Mouse (Mus musculus) lung, adult 2 months (tissue): ENCODE measurements around the gene Map4k5.

ENCODE experiments used
- CTCF ChIP-seq: fragments of 200-500 bp; IDR thresholded peaks from 2 replicates; pipeline ENCODE4 v1.5.1; 2011; ENCODE audit warnings: mild to moderate bottlenecking, low read length, control low read depth; ENCODE audit not compliant: insufficient read depth
- POLR2A ChIP-seq: fragments of 200-500 bp; IDR thresholded peaks from 2 replicates; pipeline ENCODE4 v1.6.1; 2011; ENCODE audit warnings: low read depth, mild to moderate bottlenecking, control low read depth, low read length, borderline replicate concordance; ENCODE audit errors: extremely low read depth

DNA sequence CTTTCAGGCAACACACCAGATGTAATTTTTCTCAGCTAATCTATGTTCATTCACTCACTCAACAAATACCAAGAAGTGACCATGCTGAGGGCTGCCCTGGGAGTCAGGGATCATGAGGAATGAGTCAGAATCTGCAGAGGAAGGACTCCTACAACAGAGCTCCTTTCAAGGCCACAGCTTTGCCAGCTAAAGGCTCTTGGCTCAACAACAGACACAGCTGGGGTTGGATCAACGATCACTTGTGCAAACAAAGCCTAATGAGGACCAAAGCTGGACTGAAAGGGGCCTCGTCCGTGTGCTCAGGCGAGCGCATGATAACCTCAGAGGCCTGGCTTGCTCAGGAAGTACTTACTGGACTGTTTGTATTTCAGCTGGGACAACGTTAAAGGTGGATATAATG lies 78.7 kb downstream of the Map4k5 start:
- no peak for TF ChIP-seq CTCF
- no peak for TF ChIP-seq POLR2A
